Mouse (Mus musculus) small intestine, adult 2 months (tissue): ENCODE data around the gene Ubiad1.

Experiments
- CTCF ChIP-seq: fragments of 200-500 bp; IDR thresholded peaks from 2 replicates; pipeline ENCODE4 v1.5.1; 2012; ENCODE audit warnings: low read depth, mild to moderate bottlenecking, control low read depth, inconsistent platforms, low read length, moderate library complexity, mixed read lengths; ENCODE audit not compliant: insufficient replicate concordance, insufficient read length; ENCODE audit errors: extremely low read depth
- POLR2A ChIP-seq: fragments of 200-500 bp; IDR thresholded peaks from 2 replicates; pipeline ENCODE4 v1.6.1; 2012; ENCODE audit warnings: low read depth, mild to moderate bottlenecking, control low read depth, inconsistent platforms, low read length, moderate library complexity

- TF ChIP-seq CTCF = no peak
- TF ChIP-seq POLR2A = no peak
Observed at GRCm38 (mm10) chr4:148464869-148465268, 20.3 kb upstream of the Ubiad1 start.
